Mouse (Mus musculus) ES-E14 (cell line): ENCODE results near the gene Rnf130.

ENCODE experiments used
- HCFC1 ChIP-seq: IDR thresholded peaks from 2 replicates; pipeline ENCODE4 v1.6.1; 2012; ENCODE audit warnings: low read length, inconsistent platforms, borderline replicate concordance; ENCODE audit not compliant: insufficient read depth
- MAFK ChIP-seq: IDR thresholded peaks from 2 replicates; pipeline ENCODE4 v1.6.1; 2014; ENCODE audit warnings: mild to moderate bottlenecking, low read depth, low read length, inconsistent platforms; ENCODE audit not compliant: insufficient read depth
- ZNF384 ChIP-seq: IDR thresholded peaks from 2 replicates; pipeline ENCODE4 v1.6.1; 2012; ENCODE audit warnings: low read depth, low read length, inconsistent platforms

- TF ChIP-seq MAFK (no peak), ZNF384 (no peak), HCFC1 (no peak)
Measured at GRCm38 (mm10) chr11:49996398-49996797, 28.7 kb upstream of the Rnf130 start.
